Mouse (Mus musculus): ENCODE measurements around the gene Dhx34.

DNA sequence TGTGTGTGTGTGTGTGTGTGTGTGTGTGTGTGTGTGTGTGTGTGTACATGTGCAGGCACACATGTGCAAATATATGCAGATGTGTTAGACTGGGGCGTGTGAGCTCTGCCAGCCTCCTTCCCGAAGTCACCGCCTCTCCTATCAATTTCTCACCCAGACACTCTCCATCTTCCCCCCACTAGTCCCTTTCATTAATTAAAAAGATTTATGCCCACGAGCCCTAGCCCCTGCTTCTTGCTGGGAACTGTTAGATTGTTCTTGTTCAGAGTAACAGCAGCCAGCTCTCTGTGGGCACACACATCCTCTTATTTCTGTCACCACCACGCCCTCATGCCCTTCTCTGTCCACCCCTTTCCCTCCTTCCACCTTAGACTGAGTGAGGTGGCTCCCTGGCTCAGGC lies 48.7 kb downstream of the Dhx34 start:
- TF ChIP-seq CTCF (IDR thresholded peaks at IDR 0.05; ENCODE audit: insufficient read depth, low read length) (no peak), POLR2A (IDR thresholded peaks at IDR 0.05; ENCODE audit: borderline replicate concordance, extremely low read depth, low read depth, low read length) (no peak)

Data from lung, adult 2 months (tissue).